Mouse (Mus musculus): Measurements from ENCODE around the gene Ryr1. TPM values are rescaled to one million over a fixed set of nuclear protein-coding genes. Genes with fewer than 3 reads are reported as not detected.
"Not testable (repeated sequence)": the region's sequence is repeated elsewhere in the genome, so short reads cannot be mapped to it uniquely, and the experiment has no call there.

Ryr1 gene
- polyA plus RNA-seq, 1 experiment from 2014 or later, result 0.16 TPM

GRCm38 (mm10) chr7:29084411-29084810 is 40.6 kb downstream of the Ryr1 start:
- no peak for DNase-seq (ENCODE audit: low spot score)

DNA sequence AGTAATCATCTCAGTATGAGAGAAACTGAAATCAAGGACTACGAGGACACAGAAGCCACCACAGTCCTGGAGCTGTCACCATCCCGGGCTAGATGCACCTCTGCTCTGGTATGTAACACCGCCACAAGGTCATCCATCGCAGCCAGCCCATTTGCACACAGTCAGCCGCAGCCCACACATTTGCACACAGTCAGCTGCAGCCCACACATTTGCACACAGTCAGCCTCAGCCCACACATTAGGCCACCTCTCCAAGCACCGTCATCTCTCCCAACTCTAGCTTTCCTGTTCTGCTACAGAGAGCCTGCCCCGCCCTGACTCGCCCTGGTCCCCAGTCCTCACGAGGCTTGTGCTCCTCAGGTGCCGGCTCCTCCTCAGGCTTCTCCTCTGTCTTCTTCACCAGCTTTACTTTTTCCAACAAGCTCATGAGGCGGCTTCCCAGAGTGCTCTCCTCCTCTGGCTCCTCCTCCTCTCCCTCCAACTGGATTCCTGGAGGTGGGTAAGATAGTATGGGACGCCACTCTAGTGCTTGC is 45.5 kb downstream of the Ryr1 start:
- no peak for DNase-seq (ENCODE audit: low spot score)

GRCm38 (mm10) chr7:29076977-29077376 is 48.0 kb downstream of the Ryr1 start:
- no peak for DNase-seq (ENCODE audit: low spot score)

- DNase-seq (ENCODE audit: low spot score), result no peak
Observed at GRCm38 (mm10) chr7:29075208-29075607, 49.8 kb downstream of the Ryr1 start.

DNA sequence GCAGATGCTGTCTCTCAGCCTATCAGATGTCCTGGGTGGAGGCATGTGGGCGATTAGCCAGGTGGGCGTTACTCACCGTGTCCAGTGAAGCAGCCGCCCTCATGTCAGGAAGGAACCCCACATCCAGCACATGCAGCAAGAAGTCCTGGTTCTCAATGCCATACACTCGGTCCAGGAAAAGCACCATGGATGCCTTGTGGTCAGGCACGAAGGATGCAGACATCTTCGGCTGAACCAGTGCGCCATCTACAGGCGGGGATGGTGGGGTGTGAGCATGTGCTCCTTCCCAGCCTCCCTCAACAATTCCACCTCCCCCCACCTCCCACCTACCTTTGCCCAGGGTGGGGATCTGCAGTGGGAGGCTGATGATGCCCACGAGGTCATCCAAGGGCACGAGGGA is 52.3 kb downstream of the Ryr1 start:
- no peak for DNase-seq (ENCODE audit: low spot score)

DNA sequence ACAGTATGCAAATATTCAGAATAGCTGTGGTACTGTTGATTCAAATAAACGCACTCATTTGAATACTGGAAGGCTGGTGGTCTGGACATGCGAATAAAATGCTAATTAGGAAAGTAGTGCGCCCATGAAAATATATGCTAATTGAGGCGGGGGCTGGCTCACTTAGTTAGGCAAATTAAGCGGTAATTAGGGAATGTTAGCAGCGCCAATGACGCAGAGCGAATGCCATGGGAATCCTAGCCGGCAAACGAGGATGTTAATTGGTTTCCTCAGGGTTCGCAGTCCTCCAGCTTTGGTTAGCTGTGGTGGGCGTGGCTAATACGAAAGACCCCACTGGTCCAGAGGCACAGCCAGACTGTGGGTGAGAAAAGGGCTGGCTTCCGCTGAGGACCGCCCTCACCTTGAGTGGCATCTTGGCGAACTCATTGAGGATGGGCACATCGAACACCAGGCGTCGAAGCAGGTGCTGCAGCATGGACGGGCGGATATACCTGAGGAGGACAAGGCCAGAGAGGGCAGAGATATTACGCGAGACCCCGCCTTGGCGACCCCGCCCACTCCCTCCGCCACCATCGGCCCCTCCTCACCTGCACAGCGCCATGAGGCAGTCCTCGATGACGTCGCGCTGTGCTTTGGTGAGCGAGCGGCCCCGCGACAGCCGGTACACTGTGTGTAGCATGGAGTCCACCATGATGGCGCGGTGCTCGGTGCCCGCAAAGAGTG is 53.6 kb downstream of the Ryr1 start:
- no peak for DNase-seq (ENCODE audit: low spot score)

DNA sequence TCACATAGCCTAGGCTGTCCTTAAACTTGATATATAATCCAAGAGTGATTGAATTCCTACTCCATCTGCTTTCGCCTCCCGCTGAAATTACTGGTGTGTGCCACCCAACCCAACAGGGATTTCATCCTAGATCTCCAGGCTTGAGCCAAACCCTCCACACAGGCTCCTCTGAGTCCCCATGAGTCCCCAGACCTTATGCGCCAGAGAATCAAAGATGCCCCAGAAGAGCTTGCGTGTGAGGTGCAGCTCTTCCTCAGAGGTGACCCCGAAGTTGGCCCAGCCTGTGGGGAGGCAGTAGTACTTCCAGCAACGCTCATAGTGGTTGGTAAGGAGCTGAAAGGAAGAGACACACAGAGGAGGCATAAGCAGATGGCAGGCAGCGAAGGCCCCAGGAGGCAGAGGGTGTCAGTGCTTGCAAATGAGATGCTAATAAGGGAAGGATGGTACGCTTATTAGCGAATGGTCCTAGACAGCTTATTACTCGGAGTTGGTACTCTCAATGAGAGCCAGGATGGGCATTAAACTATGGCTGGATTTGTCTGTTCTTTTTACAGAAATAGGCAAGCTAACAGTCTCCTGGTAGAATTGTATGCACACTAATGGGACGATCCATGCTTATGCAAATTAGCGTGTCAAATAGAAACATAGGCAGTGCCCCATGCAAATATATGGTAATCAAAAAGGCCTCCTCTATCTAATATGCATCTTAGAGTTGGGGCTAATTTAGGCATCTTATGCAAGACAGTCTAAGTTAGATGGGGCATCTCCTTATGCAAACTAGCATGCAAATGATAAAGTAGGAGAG is 54.4 kb downstream of the Ryr1 start:
- DNase-seq (ENCODE audit: low spot score), result no peak

DNA sequence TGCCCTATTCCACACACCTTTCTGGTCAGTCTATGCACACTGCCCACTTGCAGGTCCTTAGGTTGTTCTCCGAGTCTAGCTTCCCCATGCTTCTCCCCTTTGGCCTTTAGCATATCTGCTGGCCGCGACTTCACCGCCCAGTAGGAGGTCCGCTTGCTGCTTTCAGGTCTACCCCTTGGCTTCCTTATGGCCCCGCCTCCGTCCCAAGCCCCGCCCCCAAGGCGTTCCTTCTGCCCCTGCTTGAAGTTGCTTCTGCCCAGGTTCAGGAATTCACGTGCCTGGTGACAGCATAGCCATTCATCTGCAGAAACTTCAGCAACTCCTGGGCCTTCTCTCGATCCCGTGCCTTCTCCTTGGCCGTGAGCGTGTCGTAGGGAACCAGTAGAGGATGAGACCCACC is 57.2 kb downstream of the Ryr1 start:
- DNase-seq (ENCODE audit: low spot score), result no peak

- not testable (repeated sequence) for DNase-seq (ENCODE audit: low spot score)
Observed at GRCm38 (mm10) chr7:29063476-29063875, 61.5 kb downstream of the Ryr1 start.

GRCm38 (mm10) chr7:29061522-29062037 is 63.4 kb downstream of the Ryr1 start:
- peak; percentile 44 for DNase-seq (ENCODE audit: low spot score)

DNA sequence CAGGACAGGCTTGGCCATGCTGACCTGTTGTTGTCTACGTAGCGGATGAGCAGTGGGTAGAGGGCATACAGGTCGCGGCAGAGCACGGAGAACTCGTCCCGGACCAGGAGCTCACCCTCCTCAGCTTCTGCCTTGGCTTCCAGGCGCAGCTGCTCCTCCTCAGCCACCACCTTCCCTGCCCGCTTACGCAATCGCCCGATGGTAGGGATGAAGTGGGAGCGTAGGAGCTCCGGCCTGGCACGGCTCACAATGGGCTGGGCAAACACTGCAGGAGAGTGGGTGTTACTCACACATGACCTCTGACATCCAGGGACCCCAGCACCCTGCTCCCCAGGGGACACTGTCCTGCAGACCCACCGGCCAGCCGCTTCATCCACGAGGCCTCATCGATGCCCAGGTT is 65.5 kb downstream of the Ryr1 start:
- no peak for DNase-seq (ENCODE audit: low spot score)

GRCm38 (mm10) chr7:29052821-29053220 is 72.2 kb downstream of the Ryr1 start:
- DNase-seq (ENCODE audit: low spot score), result no peak

GRCm38 (mm10) chr7:29050797-29051196 is 74.2 kb downstream of the Ryr1 start:
- peak; percentile 64 for DNase-seq (ENCODE audit: low spot score)

DNA sequence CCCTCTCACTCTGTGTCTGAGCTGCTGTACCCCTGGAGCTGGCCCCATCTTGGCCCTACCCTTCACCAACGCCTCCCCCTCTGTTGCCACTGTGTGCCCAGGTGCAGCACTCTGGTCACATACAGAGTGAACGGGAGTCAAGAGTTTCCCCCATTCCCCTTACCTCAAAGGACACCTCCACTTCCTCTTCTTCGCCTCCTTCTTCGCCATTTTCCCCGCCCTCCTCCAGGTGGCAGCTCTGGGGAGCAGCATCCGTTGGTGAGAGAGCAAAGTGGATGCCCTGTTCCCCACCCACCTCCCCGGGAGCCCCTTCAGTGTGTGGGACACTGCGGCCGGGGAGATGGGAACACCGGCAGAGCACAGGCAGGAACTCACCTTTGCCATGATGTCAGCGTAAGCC is 76.4 kb downstream of the Ryr1 start:
- DNase-seq (ENCODE audit: low spot score), result peak; percentile 52

- no peak for DNase-seq (ENCODE audit: low spot score)
Observed at GRCm38 (mm10) chr7:29048070-29048469, 76.9 kb downstream of the Ryr1 start.

GRCm38 (mm10) chr7:29046533-29046932 is 78.4 kb downstream of the Ryr1 start:
- peak; percentile 42 for DNase-seq (ENCODE audit: low spot score)

GRCm38 (mm10) chr7:29044302-29044701 is 80.7 kb downstream of the Ryr1 start:
- DNase-seq (ENCODE audit: low spot score), result no peak

DNA sequence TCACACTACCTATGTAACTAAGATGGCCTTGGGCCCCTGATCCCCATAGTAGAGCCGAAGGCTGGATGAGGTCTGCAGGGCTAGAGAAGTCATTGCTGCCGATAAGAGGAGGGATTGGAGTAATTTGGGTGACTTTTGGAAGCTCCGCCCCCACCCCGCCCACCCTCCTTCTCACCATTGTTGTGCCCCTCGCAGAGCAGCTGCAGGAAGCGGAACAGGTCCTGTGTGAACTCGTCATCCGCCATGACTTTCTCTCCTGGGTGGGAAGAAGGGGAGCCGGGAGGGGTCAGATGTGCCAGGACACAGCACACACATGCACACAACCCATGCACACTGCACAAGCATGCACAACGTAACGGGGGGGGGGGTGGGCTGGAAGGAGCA is 81.3 kb downstream of the Ryr1 start:
- DNase-seq (ENCODE audit: low spot score), result peak; percentile 52

GRCm38 (mm10) chr7:29043016-29043673 is 81.8 kb downstream of the Ryr1 start:
- no peak for DNase-seq (ENCODE audit: low spot score)

DNA sequence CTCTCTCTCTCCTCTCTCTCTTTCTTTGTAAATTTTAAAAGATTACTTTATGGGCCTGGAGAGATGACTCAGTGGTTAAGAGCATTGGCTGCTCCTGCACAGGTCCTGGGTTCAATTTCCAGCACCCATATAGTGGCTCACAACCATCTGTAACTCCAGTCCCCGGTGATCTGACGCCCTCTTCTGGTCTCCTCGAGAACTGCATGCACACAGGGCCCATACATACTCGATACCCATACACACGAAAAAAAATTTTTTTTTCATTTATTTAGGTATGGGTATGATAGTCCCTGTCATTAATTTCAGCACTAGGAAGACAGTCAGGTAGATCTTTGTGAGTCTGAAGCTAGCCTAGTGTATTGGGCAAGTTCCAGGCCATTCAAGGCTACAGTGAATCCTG is 83.8 kb downstream of the Ryr1 start:
- no peak for DNase-seq (ENCODE audit: low spot score)

- peak; percentile 60 for DNase-seq (ENCODE audit: low spot score)
Observed at GRCm38 (mm10) chr7:29039985-29040661, 84.9 kb downstream of the Ryr1 start.
